Mouse (Mus musculus) stomach, postnatal 0 days (tissue): ENCODE data around the gene Lrriq4. TPM values are rescaled to one million over a fixed set of nuclear protein-coding genes. Genes with fewer than 3 reads are reported as not detected.
"Not testable (repeated sequence)": the region's sequence is repeated elsewhere in the genome, so short reads cannot be mapped to it uniquely, and the experiment has no call there.

Experiments
- ATAC-seq: fragments of 200-750 bp; cut with Nextera tagmentation; 2 replicates; pipeline ENCODE4 v1.8.0; 2017; ENCODE audit not compliant: low FRiP score, low TSS enrichment
- DNase-seq: peaks from one replicate; pipeline ENCODE4 v3.0.0-alpha.2; 2016; ENCODE audit warnings: low spot score
- H3K27ac ChIP-seq: fragments of 300-500 bp; sonication (generic); replicated peaks from 2 replicates; pipeline ENCODE4 v1.5.1; 2014; ENCODE audit warnings: mild to moderate bottlenecking, control low read depth
- H3K27me3 ChIP-seq: fragments of 300-500 bp; sonication (generic); 2 replicates; pipeline ENCODE4 v1.6.1; 2014; ENCODE audit warnings: low read length; ENCODE audit not compliant: control insufficient read depth, insufficient read depth
- H3K36me3 ChIP-seq: fragments of 300-500 bp; sonication (generic); 2 replicates; pipeline ENCODE4 v1.6.1; 2014; ENCODE audit warnings: low read length, mixed read lengths; ENCODE audit not compliant: control insufficient read depth, insufficient read depth
- H3K4me1 ChIP-seq: fragments of 300-500 bp; sonication (generic); replicated peaks from 2 replicates; pipeline ENCODE4 v1.6.1; 2014; ENCODE audit warnings: antibody characterized with exemption; ENCODE audit not compliant: control insufficient read depth, insufficient read depth
- H3K4me2 ChIP-seq: fragments of 300-500 bp; sonication (generic); replicated peaks from 2 replicates; pipeline ENCODE4 v1.6.1; 2014; ENCODE audit warnings: low read depth, mild to moderate bottlenecking, control low read depth, moderate library complexity
- H3K4me3 ChIP-seq: fragments of 300-500 bp; sonication (generic); 2 replicates; pipeline ENCODE4 v1.5.1; 2014; ENCODE audit warnings: low read depth, low read length, control low read depth
- H3K9ac ChIP-seq: fragments of 300-500 bp; sonication (generic); 2 replicates; pipeline ENCODE4 v1.6.1; 2014; ENCODE audit warnings: mild to moderate bottlenecking, low read length, control low read depth, mixed read lengths
- H3K9me3 ChIP-seq: fragments of 300-500 bp; sonication (generic); 2 replicates; pipeline ENCODE4 v1.6.1; 2016; ENCODE audit warnings: low read length; ENCODE audit not compliant: control insufficient read depth
- CTCF ChIP-seq: IDR thresholded peaks from 2 replicates; pipeline ENCODE4 v1.5.1; 2016; ENCODE audit warnings: antibody characterized with exemption, low read depth, mild to moderate bottlenecking, moderate library complexity
- EP300 ChIP-seq: optimal IDR thresholded peaks from 2 replicates; pipeline ENCODE3; 2016; ENCODE audit warnings: antibody characterized with exemption
- WGBS: fragments of 180-500 bp; shearing (Covaris S2); extraction: QIAGEN DNeasy Blood & Tissue Kit; methylation state at CpG from one replicate; pipeline ENCODE4 v1.1.7; 2014; 5-methylcytosine and 5-hydroxymethylcytosine counted together
- polyA plus RNA-seq: library from polyadenylated mRNA; unstranded; fragments of >200 nt; fragmentation: Nextera tagmentation; extraction: Ambion mirVana; gene quantifications from 2 replicates; pipeline ENCODE4 v1.2.1, GENCODE M21; 2015

Lrriq4 gene
- polyA plus RNA-seq, 1 experiment from 2014 or later: 0.10 TPM

GRCm38 (mm10) chr3:30690976-30691375 is 46.7 kb downstream of the Lrriq4 start:
- H3K36me3 ChIP-seq: no peaks in the 10 kb centered on the region
- H3K27ac ChIP-seq: no peak overlapping the region
- no peak overlapping the region for H3K4me2 ChIP-seq
- DNase-seq (no peak), ATAC-seq (no peak)
- WGBS: 39% methylated on average over 7 of the region's 7 CpGs
- no peaks in the 10 kb centered on the region for H3K27me3 ChIP-seq
- no peaks in the 10 kb centered on the region for H3K9me3 ChIP-seq
- TF ChIP-seq CTCF: no peak
- no peak for TF ChIP-seq EP300
- no peak overlapping the region for H3K9ac ChIP-seq
- H3K4me1 ChIP-seq: no peaks in the 10 kb centered on the region
- no peak overlapping the region for H3K4me3 ChIP-seq

GRCm38 (mm10) chr3:30695661-30696060 is 51.4 kb downstream of the Lrriq4 start:
- H3K4me2 ChIP-seq: no peak overlapping the region
- WGBS: 89% methylated on average over 2 of the region's 2 CpGs
- H3K9me3 ChIP-seq: no peaks in the 10 kb centered on the region
- H3K4me1 ChIP-seq: no peaks in the 10 kb centered on the region
- no peak for TF ChIP-seq CTCF
- no peak for TF ChIP-seq EP300
- no peak overlapping the region for H3K4me3 ChIP-seq
- no peak overlapping the region for H3K27ac ChIP-seq
- H3K36me3 ChIP-seq: no peaks in the 10 kb centered on the region
- H3K27me3 ChIP-seq: no peaks in the 10 kb centered on the region
- DNase-seq (no peak), ATAC-seq (no peak)
- H3K9ac ChIP-seq: no peak overlapping the region

GRCm38 (mm10) chr3:30696346-30696745 is 52.0 kb downstream of the Lrriq4 start:
- H3K4me2 ChIP-seq: no peak overlapping the region
- TF ChIP-seq CTCF (peak; percentile 94), EP300 (no peak)
- no peak overlapping the region for H3K9ac ChIP-seq
- H3K27me3 ChIP-seq: no peaks in the 10 kb centered on the region
- DNase-seq: peak; percentile 77
- no peak overlapping the region for H3K4me3 ChIP-seq
- no peak for ATAC-seq
- no peak overlapping the region for H3K27ac ChIP-seq
- no peaks in the 10 kb centered on the region for H3K4me1 ChIP-seq
- no peaks in the 10 kb centered on the region for H3K36me3 ChIP-seq
- 13% methylated on average over 2 of the region's 2 CpGs for WGBS
- no peaks in the 10 kb centered on the region for H3K9me3 ChIP-seq

GRCm38 (mm10) chr3:30697891-30698290 is 53.6 kb downstream of the Lrriq4 start:
- no peak overlapping the region for H3K4me3 ChIP-seq
- 39% methylated on average over 4 of the region's 4 CpGs for WGBS
- TF ChIP-seq CTCF (no peak), EP300 (no peak)
- H3K36me3 ChIP-seq: no peaks in the 10 kb centered on the region
- DNase-seq: peak; percentile 32
- no peak overlapping the region for H3K4me2 ChIP-seq
- H3K9me3 ChIP-seq: no peaks in the 10 kb centered on the region
- H3K27me3 ChIP-seq: no peaks in the 10 kb centered on the region
- no peaks in the 10 kb centered on the region for H3K4me1 ChIP-seq
- H3K9ac ChIP-seq: no peak overlapping the region
- H3K27ac ChIP-seq: no peak overlapping the region
- ATAC-seq: peak; percentile 39; the same call in 1 of the 2 replicates

- peak within 1 kb of the TSS; percentile 31; the same call in 1 of the 2 replicates for H3K4me2 ChIP-seq
- peak within 1 kb of the TSS; percentile 61 for H3K27ac ChIP-seq
- peak; percentile 80 for DNase-seq
- 0 out of 2 replicates have a peak within 1 kb of the TSS, but pooled peaks have one; percentile 13 for H3K9ac ChIP-seq
- H3K4me3 ChIP-seq: peak within 1 kb of the TSS; percentile 18; the same call in 1 of the 2 replicates
- peak; percentile 94 for ATAC-seq
- H3K4me1 ChIP-seq, H3K36me3 ChIP-seq, H3K27me3 ChIP-seq, H3K9me3 ChIP-seq: not testable (repeated sequence)
- 66% methylated on average over 6 of the region's 6 CpGs for WGBS
These were observed 55.6 kb downstream of the Lrriq4 start, which contains the start of gene Lrrc31 for GRCm38 (mm10) chr3:30699711-30700505. TSS of gene Lrrc31 (minus strand) at chr3:30699843.

GRCm38 (mm10) chr3:30705977-30706376 is 61.7 kb downstream of the Lrriq4 start:
- WGBS: 67% methylated on average over 3 of the region's 3 CpGs
- ATAC-seq: no peak
- Histone ChIP-seq H3K4me2 (no peak overlapping the region), H3K36me3 (no peaks in the 10 kb centered on the region), H3K4me3 (no peak overlapping the region), H3K27me3 (no peaks in the 10 kb centered on the region), H3K9me3 (no peaks in the 10 kb centered on the region), H3K27ac (no peak overlapping the region), H3K4me1 (no peaks in the 10 kb centered on the region), H3K9ac (no peak overlapping the region)
- no peak for DNase-seq
- TF ChIP-seq CTCF (no peak), EP300 (no peak)
